Mouse (Mus musculus): ENCODE results near the gene Gm14226. TPM values are rescaled to one million over a fixed set of nuclear protein-coding genes. Genes with fewer than 3 reads are reported as not detected.
"Not testable (repeated sequence)": the region's sequence is repeated elsewhere in the genome, so short reads cannot be mapped to it uniquely, and the experiment has no call there.

The Gm14226 gene
- polyA plus RNA-seq, 1 experiment = not detected

DNA sequence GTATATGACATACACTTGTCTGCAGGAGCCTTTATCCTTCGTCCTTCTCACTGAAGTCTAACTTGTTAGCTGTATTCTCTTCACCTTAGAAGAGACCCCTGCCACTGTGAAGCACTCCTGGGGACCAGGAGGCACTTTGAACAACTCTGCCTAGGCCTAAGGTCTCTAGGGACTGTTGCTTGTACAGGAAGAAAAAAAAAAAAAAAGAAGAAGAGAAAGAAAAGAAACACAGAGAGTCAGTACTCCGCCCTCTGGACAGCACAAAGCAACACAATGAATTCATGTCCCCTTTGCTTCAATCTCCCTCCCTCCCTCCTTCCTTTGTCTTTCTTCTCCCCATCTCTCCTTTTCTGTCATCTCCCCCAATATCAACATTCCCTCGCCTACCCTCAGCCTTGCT lies 27.0 kb downstream of the Gm14226 start:
- no peak overlapping the region for H3K27ac ChIP-seq (ENCODE audit: insufficient read depth, low read depth, low read length)
- no peak overlapping the region for H3K4me3 ChIP-seq (ENCODE audit: insufficient read depth, low read depth, low read length)
- WGBS = 78% methylated on average over 3 of the region's 3 CpGs
- TF ChIP-seq CTCF (IDR thresholded peaks at IDR 0.05; ENCODE audit: insufficient read depth, low read depth, low read length) (no peak), POLR2A (IDR thresholded peaks at IDR 0.05; ENCODE audit: insufficient read depth, low read depth, low read length) (no peak)
- H3K4me1 ChIP-seq (ENCODE audit: control insufficient read depth, insufficient read depth, low read length) = peaks cover 1% of the 10 kb centered on the region

DNA sequence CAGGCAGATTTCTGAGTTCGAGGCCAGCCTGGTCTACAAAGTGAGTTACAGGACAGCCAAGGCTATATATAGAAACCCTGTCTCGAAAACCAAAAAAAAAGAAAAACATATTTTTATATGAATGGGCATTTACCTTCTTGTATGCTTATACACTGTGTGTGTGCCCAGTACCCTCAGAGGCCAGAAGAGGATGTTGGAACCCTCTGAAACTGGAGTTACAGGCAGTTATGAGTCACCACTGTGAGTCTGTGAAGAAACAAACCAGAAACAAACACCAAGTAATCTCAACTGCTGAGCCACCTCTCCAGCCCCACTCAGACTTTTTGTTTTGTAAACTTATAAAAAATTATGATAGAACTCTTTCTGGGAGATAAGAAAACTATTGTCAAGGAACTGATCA lies 28.7 kb downstream of the Gm14226 start:
- Histone ChIP-seq H3K27ac (ENCODE audit: insufficient read depth, low read depth, low read length) (no peak overlapping the region), H3K4me1 (ENCODE audit: control insufficient read depth, insufficient read depth, low read length) (peaks cover 5% of the 10 kb centered on the region), H3K4me3 (ENCODE audit: insufficient read depth, low read depth, low read length) (no peak overlapping the region)
- WGBS = 88% methylated on average over 2 of the region's 2 CpGs
- TF ChIP-seq POLR2A (IDR thresholded peaks at IDR 0.05; ENCODE audit: insufficient read depth, low read depth, low read length) = no peak

DNA sequence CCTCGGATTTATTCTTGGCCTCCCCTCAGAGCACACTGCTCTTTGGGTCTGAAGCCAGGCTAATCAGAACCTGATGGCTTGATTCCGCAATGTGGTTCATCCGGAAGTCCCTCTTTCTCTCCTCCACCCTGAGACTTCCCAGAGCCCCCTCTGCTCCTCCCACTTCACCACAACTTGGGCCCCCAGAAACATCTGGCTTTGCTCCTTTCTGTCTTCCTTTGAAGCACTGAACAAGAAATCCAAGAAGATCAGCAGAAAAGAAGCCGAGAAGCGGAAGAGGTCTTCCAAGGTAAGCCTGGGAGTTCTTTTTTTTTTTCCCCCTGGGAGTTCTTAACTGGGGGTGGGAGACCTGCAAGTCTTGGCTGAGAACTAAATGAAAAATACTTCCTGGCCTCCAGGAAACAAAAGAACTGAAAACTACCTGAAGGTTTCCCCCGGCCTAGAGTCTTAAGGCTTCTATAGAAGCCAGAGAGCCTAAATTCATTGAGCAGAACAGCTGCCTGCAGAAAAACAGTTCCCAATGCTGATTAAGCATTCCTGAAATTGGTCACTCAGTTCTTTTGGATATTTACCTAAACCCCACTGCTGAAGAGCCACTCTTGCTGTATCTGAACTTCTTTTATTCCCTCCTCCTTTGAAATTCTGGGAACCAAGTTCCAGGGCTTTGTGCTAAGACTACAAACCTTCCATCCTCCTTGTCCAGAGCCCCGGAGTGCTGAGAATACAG lies 29.5 kb downstream of the Gm14226 start:
- Histone ChIP-seq H3K4me1 (ENCODE audit: control insufficient read depth, insufficient read depth, low read length) (peaks cover 5% of the 10 kb centered on the region), H3K27ac (ENCODE audit: insufficient read depth, low read depth, low read length) (no peak overlapping the region), H3K4me3 (ENCODE audit: insufficient read depth, low read depth, low read length) (no peak overlapping the region)
- TF ChIP-seq CTCF (IDR thresholded peaks at IDR 0.05; ENCODE audit: insufficient read depth, low read depth, low read length) (no peak), POLR2A (IDR thresholded peaks at IDR 0.05; ENCODE audit: insufficient read depth, low read depth, low read length) (no peak)
- 76% methylated on average over 7 of the region's 7 CpGs for WGBS

DNA sequence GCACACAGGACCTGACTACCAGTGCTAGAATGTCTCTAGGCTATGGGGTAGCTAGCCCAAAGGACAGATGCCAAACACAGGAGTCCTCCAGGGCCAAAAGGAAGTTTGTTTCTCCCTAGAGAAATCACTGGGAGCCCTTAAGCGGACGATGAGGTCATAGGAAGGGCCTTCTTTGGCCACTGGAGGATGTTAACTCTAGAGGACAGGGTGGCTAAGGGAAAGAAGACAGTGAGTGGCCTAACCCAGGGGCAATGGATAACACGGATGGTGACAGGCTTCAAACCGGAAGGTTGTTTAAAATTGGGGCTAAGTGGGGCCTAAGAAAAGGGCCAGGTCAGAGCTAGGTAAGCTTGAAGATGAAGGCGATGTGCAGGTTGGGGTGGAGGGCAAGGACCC lies 32.0 kb downstream of the Gm14226 start:
- TF ChIP-seq CTCF (IDR thresholded peaks at IDR 0.05; ENCODE audit: insufficient read depth, low read depth, low read length) (no peak), POLR2A (IDR thresholded peaks at IDR 0.05; ENCODE audit: insufficient read depth, low read depth, low read length) (no peak)
- Histone ChIP-seq H3K4me3 (ENCODE audit: insufficient read depth, low read depth, low read length) (peak overlapping the region; percentile 74), H3K27ac (ENCODE audit: insufficient read depth, low read depth, low read length) (peak overlapping the region; percentile 93), H3K4me1 (ENCODE audit: control insufficient read depth, insufficient read depth, low read length) (peaks cover 5% of the 10 kb centered on the region)
- WGBS = 28% methylated on average over 5 of the region's 5 CpGs

DNA sequence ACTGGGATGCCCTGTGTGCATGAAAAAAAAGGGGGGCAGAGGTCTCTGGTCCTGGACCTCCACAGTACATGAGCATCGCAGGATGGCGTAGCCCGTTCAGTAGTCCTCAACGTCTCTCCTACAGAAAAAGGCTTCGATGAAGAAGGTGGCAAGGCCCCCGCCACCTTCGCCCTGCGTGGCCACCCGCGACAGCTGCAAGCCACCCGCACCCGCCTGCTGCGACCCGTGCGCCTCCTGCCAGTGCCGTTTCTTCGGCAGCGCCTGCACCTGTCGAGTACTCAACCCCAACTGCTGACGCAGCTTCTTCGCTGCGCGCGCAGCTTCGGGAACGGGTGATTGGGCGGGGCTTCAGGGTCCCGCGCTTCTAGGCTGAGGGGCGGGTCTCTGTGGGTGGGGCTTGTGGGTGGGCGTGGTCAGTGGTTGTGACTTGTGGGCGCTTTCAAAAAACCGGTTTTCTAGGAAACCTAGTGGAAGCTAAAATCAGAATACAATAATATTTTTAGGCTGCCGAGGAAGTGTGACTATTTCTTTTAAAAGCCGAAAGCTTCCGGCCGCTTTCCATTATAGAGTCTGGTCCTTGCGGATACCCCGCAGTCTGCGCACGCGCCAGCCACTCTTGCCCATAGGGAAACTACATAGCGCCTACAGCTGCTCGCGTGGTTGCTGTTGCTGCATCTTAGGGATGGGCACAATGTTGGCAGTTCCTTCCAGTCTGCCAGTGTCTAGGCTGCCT lies 32.6 kb downstream of the Gm14226 start:
- Histone ChIP-seq H3K27ac (ENCODE audit: insufficient read depth, low read depth, low read length) (peak overlapping the region; percentile 93), H3K4me1 (ENCODE audit: control insufficient read depth, insufficient read depth, low read length) (peaks cover 5% of the 10 kb centered on the region), H3K4me3 (ENCODE audit: insufficient read depth, low read depth, low read length) (peak overlapping the region; percentile 74)
- no peak for TF ChIP-seq CTCF (IDR thresholded peaks at IDR 0.05; ENCODE audit: insufficient read depth, low read depth, low read length)
- TF ChIP-seq POLR2A (IDR thresholded peaks at IDR 0.05; ENCODE audit: insufficient read depth, low read depth, low read length) = peak; percentile 99
- under 1% methylated on average over 45 of the region's 45 CpGs for WGBS

DNA sequence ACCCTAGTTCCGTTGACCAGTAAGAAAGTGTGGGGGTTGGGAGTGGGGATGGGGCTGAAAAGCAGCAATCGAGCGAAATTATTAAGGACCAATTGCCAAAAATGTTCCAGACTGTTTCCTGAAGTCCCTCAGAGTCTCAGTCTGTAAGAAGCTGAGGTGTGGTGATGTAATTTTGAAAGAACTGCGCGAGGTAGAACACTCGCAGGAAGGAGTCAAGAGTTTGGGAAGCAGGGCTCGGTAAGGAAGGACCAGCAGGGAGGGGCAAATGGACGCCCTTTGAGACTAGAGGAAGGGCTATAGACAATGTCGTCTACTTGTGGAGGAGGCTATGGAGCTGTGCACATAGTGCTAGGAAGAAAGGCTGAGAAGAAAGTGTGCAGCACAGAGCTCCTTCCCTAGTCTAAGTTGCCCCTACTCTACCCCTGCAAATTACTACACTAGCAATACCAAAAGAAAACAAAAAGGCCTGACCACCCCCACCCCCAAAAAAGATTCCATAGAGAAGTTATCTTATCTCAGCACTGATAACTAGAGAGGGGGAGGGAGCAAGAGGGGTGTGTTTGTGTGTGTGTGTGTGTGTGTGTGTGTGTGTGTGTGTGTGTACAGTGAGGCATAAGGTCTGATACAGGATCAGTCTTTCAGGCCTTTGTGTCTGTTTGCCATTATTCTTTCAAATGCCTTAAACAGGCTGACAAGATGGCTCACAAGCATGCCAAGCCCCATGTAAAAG lies 33.7 kb downstream of the Gm14226 start:
- 21% methylated on average over 9 of the region's 9 CpGs for WGBS
- H3K4me1 ChIP-seq (ENCODE audit: control insufficient read depth, insufficient read depth, low read length) = peaks cover 5% of the 10 kb centered on the region
- TF ChIP-seq POLR2A (IDR thresholded peaks at IDR 0.05; ENCODE audit: insufficient read depth, low read depth, low read length) (no peak), CTCF (IDR thresholded peaks at IDR 0.05; ENCODE audit: insufficient read depth, low read depth, low read length) (no peak)
- H3K27ac ChIP-seq (ENCODE audit: insufficient read depth, low read depth, low read length) = no peak overlapping the region
- H3K4me3 ChIP-seq (ENCODE audit: insufficient read depth, low read depth, low read length) = no peak overlapping the region

DNA sequence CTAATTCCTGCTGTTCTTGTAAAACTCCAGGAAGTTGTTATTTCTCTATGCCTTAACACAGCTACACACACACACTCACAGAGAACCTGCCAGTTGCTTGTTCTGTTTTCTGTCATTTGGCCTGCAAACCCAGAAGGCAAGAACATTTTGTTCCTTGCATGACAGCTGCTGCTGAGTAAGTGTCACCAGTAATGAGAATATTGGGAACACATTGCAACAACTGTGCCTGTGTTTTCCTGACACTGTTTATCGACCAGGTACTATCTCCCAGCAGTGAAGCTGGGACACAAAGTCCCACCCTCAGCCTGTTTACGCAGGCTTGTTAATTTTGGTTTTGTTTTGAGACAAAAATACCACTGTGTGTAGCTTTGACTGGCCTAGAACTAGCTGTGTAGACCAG lies 34.6 kb downstream of the Gm14226 start:
- H3K27ac ChIP-seq (ENCODE audit: insufficient read depth, low read depth, low read length) = no peak overlapping the region
- no peak overlapping the region for H3K4me3 ChIP-seq (ENCODE audit: insufficient read depth, low read depth, low read length)
- TF ChIP-seq POLR2A (IDR thresholded peaks at IDR 0.05; ENCODE audit: insufficient read depth, low read depth, low read length) = no peak
- no peak for TF ChIP-seq CTCF (IDR thresholded peaks at IDR 0.05; ENCODE audit: insufficient read depth, low read depth, low read length)
- 84% methylated on average over 2 of the region's 2 CpGs for WGBS
- peaks cover 5% of the 10 kb centered on the region for H3K4me1 ChIP-seq (ENCODE audit: control insufficient read depth, insufficient read depth, low read length)

DNA sequence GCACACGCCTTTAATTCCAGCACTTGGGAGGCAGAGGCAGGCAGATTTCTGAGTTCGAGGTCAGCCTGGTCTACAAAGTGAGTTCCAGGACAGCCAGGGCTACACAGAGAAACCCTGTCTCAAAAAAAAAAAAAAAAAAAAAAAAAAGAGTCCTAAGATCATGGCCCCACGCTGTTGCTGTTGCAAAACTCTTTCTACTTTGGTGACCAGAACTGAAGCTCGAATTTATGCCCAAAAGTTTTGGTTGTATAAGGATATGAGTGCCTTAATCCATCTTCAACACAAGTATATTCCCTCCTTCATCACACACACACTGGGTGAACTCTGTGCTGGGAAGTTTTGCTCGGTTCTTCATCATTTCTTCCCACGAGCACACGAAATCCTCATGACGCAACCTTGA lies 35.4 kb downstream of the Gm14226 start:
- not testable (repeated sequence) for H3K27ac ChIP-seq (ENCODE audit: insufficient read depth, low read depth, low read length); H3K4me1 ChIP-seq (ENCODE audit: control insufficient read depth, insufficient read depth, low read length)
- WGBS = 96% methylated on average over 8 of the region's 8 CpGs

DNA sequence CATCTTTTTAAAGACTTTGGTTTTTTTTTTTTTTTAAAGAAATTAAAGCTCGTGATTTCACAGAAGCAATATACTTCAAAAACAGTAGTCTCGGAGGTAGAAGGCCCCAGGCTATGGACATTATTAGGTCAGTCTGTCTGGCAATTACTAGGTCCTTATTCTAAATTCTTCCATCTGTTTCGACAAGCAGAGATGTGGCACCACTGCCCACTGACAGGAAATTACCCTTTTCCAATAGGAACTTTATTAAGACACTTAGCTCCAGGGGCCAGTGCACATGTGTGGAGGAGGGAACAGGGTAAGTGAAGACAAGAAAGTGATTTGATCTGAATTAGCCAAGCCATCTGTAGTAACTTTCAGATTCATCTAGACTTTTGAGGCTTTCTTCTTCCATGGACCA lies 36.6 kb downstream of the Gm14226 start:
- H3K27ac ChIP-seq (ENCODE audit: insufficient read depth, low read depth, low read length) = no peak overlapping the region
- TF ChIP-seq POLR2A (IDR thresholded peaks at IDR 0.05; ENCODE audit: insufficient read depth, low read depth, low read length) (no peak), CTCF (IDR thresholded peaks at IDR 0.05; ENCODE audit: insufficient read depth, low read depth, low read length) (no peak)
- no peak overlapping the region for H3K4me3 ChIP-seq (ENCODE audit: insufficient read depth, low read depth, low read length)
- 88% methylated on average over 3 of the region's 3 CpGs for WGBS
- H3K4me1 ChIP-seq (ENCODE audit: control insufficient read depth, insufficient read depth, low read length) = peaks cover 5% of the 10 kb centered on the region

More for the DNA sequence above, 35.4 kb downstream of the Gm14226 start:
- H3K4me3 ChIP-seq (ENCODE audit: insufficient read depth, low read depth, low read length) = not testable (repeated sequence)
